Mouse (Mus musculus) midbrain, embryonic 15.5 days (tissue): ENCODE measurements around the gene Kctd18. TPM values are rescaled to one million over a fixed set of nuclear protein-coding genes. Genes with fewer than 3 reads are reported as not detected.
"Not testable (repeated sequence)": the region's sequence is repeated elsewhere in the genome, so short reads cannot be mapped to it uniquely, and the experiment has no call there.

Experiments used
- ATAC-seq: fragments of 200-750 bp; cut with Nextera tagmentation; replicated peaks from 2 replicates; pipeline ENCODE4 v1.8.0; 2017; ENCODE audit warnings: moderate TSS enrichment
- H3K27ac ChIP-seq: fragments of 300-500 bp; sonication (generic); 2 replicates; pipeline ENCODE4 v1.5.1; 2015; ENCODE audit warnings: mild to moderate bottlenecking, inconsistent platforms
- H3K27me3 ChIP-seq: fragments of 300-500 bp; sonication (generic); replicated peaks from 2 replicates; pipeline ENCODE4 v1.6.1; 2015; ENCODE audit warnings: inconsistent platforms
- H3K36me3 ChIP-seq: fragments of 300-500 bp; sonication (generic); replicated peaks from 2 replicates; pipeline ENCODE4 v1.6.1; 2015; ENCODE audit warnings: inconsistent platforms
- H3K4me1 ChIP-seq: fragments of 300-500 bp; sonication (generic); 2 replicates; pipeline ENCODE4 v1.6.1; 2015; ENCODE audit warnings: inconsistent platforms
- H3K4me2 ChIP-seq: fragments of 300-500 bp; sonication (generic); 2 replicates; pipeline ENCODE4 v1.6.1; 2015; ENCODE audit warnings: inconsistent platforms, mild to moderate bottlenecking, moderate library complexity
- H3K4me3 ChIP-seq: fragments of 300-500 bp; sonication (generic); 2 replicates; pipeline ENCODE4 v1.5.1; 2015; ENCODE audit warnings: mild to moderate bottlenecking, inconsistent platforms
- H3K9ac ChIP-seq: fragments of 300-500 bp; sonication (generic); 2 replicates; pipeline ENCODE4 v1.6.1; 2015; ENCODE audit warnings: mild to moderate bottlenecking, inconsistent platforms
- H3K9me3 ChIP-seq: fragments of 300-500 bp; sonication (generic); 2 replicates; pipeline ENCODE4 v1.6.1; 2016; ENCODE audit warnings: inconsistent platforms
- WGBS: fragments of 180-500 bp; shearing (Covaris S2); methylation state at CpG from one replicate; pipeline ENCODE4 v1.1.7; 2015; ENCODE audit warnings: mixed read lengths; 5-methylcytosine and 5-hydroxymethylcytosine counted together
- polyA plus RNA-seq: library from polyadenylated mRNA; unstranded; fragments of >200 nt; fragmentation: Nextera tagmentation; extraction: Ambion mirVana; gene quantifications from 2 replicates; pipeline ENCODE4 v1.2.1, GENCODE M21; 2015

Kctd18 gene
- polyA plus RNA-seq, 1 experiment from 2014 or later: 29.7 TPM

DNA sequence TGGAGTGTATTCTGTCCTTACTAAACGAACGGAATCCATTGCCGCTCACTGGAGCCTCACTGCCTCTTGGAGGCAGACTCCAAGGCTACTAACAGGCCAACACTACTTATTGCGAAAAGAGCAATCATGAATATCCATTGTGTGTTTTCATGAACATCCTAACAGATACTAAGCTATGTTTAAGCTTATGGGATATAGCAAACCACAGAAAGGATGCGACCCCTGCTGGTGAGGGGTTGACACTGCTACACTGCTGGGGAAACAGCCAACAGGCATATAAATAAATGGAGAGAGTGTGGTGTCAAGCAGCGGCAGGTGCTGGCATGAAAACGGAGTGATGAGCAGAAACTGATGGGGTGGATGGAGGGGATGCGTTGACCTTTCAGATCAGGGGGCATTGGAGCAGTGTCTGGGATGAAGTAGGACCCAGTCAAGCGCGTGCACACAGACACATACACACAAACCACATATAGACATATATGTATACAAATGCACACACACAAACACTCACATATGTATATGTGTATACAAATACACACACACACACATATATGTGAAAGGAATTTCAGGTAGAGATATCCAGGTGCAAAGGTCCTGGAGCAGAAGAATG, 12.5 kb upstream of the Kctd18 start:
- Histone ChIP-seq H3K36me3 (no peaks in the 10 kb centered on the region), H3K4me1 (no peaks in the 10 kb centered on the region), H3K9ac (no peak overlapping the region), H3K27ac (no peak overlapping the region), H3K4me3 (no peak overlapping the region), H3K9me3 (no peaks in the 10 kb centered on the region), H3K4me2 (no peak overlapping the region), H3K27me3 (no peaks in the 10 kb centered on the region)
- WGBS: 63% methylated on average over 10 of the region's 10 CpGs
- peak; percentile 67 for ATAC-seq

DNA sequence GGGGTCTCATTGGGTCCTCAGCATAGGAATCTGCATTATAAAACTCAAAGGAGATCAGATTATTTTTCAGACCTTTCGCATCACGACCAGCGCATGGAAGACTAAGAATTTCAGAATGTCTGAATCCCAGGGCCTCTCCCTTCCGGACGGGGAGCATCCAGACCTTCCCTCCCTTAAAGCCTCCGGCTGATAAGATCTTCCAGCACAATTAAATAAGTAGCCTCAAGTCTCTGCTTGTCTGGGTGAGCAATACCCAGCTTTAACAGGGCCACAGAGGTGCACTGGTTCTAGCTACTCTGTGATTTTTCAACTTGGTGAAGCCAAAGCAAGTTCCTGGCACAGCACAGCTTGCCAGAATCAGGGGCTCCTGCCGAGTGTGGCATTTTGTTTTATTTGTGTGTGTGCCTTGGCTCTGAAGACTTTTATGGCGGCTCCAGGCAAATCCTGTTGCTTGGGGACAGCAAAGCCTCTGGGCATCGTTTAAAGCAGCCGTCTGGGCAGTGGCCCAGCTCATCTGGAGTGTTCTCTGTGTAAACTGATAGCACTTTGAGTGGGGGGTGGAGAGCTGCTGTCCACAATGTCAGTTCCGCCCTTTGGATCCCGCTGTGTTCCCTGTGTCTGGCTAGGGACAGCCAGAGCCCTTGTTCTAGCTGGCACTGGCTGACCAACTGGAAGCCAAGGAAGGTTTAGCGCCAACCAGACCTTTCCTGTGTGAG, 11.6 kb upstream of the Kctd18 start:
- Histone ChIP-seq H3K4me1 (no peaks in the 10 kb centered on the region), H3K9me3 (no peaks in the 10 kb centered on the region), H3K9ac (no peak overlapping the region), H3K27me3 (no peaks in the 10 kb centered on the region), H3K36me3 (no peaks in the 10 kb centered on the region), H3K27ac (no peak overlapping the region), H3K4me2 (peak overlapping the region; percentile 24), H3K4me3 (0 out of 2 replicates have a peak overlapping the region, but pooled peaks have one; percentile 3)
- ATAC-seq: peak; percentile 83
- WGBS: 39% methylated on average over 13 of the region's 13 CpGs

DNA sequence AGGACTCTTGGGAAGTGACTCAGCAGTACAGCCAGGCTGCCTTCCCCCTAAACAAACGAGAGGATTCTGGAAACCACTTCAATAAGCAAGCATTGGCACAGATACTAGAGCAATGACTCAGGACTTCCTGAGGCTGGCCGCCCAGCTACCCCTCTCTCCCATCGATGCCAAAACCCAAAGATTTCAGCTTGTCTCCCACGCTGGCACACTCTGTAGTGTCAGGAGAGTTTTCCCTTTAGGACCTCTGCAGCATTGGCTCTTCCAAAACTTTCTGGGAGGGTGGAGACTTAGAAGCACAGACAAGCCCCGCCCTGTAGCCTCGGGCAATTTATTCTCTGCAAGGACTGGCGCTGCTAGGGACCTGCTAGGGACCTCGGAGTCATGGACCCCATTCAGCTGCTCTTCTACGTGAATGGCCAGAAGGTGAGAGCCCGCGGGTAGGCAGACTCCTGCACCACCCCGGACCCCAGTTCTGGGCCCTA, 10.9 kb upstream of the Kctd18 start, which contains the start of gene Aox1:
Gene Aox1, plus strand, starts transcription at position 296 of the 482 bp plus-strand sequence.
- Histone ChIP-seq H3K9ac (no peak within 1 kb of the TSS), H3K4me3 (0 out of 2 replicates have a peak within 1 kb of the TSS, but pooled peaks have one; percentile 3), H3K27ac (no peak within 1 kb of the TSS), H3K9me3 (no peaks in the 10 kb centered on the region), H3K27me3 (no peaks in the 10 kb centered on the region), H3K36me3 (no peaks in the 10 kb centered on the region), H3K4me2 (peak within 1 kb of the TSS; percentile 24), H3K4me1 (no peaks in the 10 kb centered on the region)
- 18% methylated on average over 12 of the region's 12 CpGs for WGBS
- peak; percentile 62 for ATAC-seq

DNA sequence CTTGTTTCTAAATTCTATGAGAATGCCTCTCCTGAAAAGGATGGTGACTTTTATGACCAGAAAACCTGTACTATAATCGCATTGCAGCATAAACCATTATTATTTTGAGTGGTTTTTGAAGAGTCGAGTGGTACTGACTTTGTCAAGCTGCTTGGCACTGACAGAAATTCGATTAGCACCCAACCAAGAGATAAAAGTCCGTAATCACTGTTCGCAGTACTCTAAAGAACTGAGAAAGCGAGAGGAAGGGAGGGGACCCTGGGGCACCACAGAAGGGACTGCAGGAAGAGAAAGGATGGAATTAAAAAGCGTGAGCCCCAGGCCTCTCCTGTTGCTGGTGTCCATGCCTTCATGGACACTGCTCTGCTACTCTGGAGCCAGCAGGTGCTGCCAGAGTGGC, 9.0 kb upstream of the Kctd18 start:
- 79% methylated on average over 7 of the region's 7 CpGs for WGBS
- H3K4me1 ChIP-seq: no peaks in the 10 kb centered on the region
- H3K9ac ChIP-seq: no peak overlapping the region

DNA sequence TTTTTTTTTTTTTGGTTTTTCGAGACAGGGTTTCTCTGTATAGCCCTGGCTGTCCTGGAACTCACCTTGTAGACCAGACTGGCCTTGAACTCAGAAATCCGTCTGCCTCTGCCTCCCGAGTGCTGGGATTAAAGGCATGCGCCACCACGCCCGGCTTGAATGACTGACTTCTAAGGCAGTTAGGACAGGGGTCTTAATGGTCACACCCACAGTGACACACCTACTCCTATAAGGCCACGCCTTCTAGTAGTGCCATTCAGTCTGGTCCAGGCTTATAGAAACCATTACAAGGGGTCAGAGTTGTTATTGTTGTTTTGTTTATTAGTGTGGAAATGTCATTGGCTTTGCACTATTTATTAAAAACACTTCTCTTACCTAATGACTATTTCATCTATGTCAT, 12.4 kb downstream of the Kctd18 start:
- not testable (repeated sequence) for H3K36me3 ChIP-seq, H3K27ac ChIP-seq, H3K4me3 ChIP-seq, H3K27me3 ChIP-seq, H3K9ac ChIP-seq, H3K9me3 ChIP-seq, H3K4me2 ChIP-seq, ATAC-seq, H3K4me1 ChIP-seq
- 97% methylated on average over 6 of the region's 7 CpGs for WGBS

More for the DNA sequence above, 9.0 kb upstream of the Kctd18 start:
- H3K36me3 ChIP-seq: no peaks in the 10 kb centered on the region
- H3K9me3 ChIP-seq: no peaks in the 10 kb centered on the region
- H3K4me2 ChIP-seq: no peak overlapping the region
- H3K27ac ChIP-seq: no peak overlapping the region
- H3K4me3 ChIP-seq: no peak overlapping the region
- H3K27me3 ChIP-seq: no peaks in the 10 kb centered on the region
- no peak for ATAC-seq

DNA sequence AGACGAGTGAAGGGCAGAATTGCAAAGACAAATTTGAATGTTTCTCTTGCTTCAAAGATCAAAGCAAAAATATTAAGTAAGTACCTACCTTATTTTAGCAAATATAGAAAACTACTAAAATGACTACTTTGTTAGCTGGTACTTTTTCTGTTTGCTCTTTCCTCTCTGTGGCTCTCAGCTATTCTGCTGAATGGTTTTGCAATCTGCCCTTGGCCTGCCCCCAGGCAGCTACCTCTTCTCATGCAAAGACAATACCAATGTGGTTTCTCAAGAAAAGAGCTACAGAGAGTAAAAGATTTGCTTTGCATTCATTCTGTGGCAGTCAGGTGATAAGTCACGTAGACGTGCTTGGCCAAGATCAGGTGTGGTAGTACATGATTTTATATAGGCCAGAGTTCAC, 20.6 kb downstream of the Kctd18 start:
- WGBS: 84% methylated on average over 3 of the region's 3 CpGs
- Histone ChIP-seq H3K27ac (no peak overlapping the region), H3K9me3 (no peaks in the 10 kb centered on the region), H3K4me2 (no peak overlapping the region), H3K4me1 (peaks cover 12% of the 10 kb centered on the region), H3K27me3 (no peaks in the 10 kb centered on the region), H3K9ac (no peak overlapping the region), H3K4me3 (no peak overlapping the region), H3K36me3 (no peaks in the 10 kb centered on the region)
- no peak for ATAC-seq

DNA sequence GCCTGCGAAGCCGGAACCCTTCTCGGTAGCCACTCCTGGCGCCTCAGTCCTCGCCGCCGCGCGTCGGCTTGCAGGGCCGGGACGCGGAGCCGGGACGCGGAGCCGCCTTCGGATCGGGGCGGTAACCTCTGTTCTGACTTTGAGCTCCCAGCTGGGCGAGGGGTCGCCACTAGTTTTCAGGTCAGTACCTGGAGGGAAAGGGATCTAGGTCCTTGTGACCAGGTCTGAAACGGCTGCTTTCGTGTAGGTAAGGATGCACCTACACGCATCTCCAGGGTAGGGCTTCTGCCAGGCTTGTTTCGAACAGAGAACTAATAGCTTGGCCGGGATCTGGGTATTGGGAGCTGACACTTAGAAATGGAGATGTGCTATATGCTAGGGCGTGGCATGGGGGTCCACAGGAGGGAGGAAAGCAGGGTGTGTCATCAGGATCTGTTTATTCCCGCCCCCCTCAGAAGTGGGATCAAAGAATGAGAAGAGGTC, 22.6 kb downstream of the Kctd18 start:
- peak; percentile 70; the same call in 1 of the 2 replicates for ATAC-seq
- peaks cover 12% of the 10 kb centered on the region for H3K4me1 ChIP-seq
- WGBS: under 1% methylated on average over 29 of the region's 29 CpGs

DNA sequence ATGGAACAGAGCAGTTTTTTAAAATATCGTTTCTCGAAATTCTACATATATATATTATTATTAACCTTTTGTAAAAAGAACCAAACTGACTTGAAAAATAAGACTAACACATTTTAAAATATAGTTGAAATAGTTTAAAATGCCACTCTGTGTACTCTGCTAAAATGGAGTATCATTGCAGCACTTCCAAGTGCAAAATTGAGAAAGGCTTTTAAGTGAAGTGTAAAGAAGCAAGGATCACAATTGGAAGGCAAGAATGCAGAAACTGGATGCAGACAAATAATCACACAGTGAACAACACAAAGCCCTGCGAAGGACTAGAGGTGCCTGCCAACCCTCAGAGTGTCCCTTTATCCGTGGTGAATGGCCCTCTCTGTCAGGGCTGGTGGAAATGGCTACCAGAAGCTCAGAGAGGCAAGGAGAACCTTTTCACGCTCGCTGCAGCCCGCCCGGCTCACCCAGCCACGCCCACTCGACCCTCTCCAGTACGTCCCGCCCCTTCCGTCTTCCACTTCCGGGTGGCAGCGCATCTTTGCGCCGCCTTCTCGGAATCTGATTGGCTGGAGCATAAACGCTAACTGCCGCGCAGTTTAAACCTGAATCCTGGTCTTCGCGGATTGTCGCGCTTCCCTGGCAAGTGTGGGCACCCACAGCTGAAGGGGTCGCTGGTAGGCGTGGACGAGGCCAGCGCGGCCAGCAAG, 23.2 kb downstream of the Kctd18 start, which contains the start of gene Sgo2a:
Gene Sgo2a, plus strand, starts transcription at position 540 of the 701 bp plus-strand sequence.
- Histone ChIP-seq H3K4me3 (peak within 1 kb of the TSS; percentile 73), H3K9ac (peak within 1 kb of the TSS; percentile 66), H3K36me3 (no peaks in the 10 kb centered on the region), H3K27ac (peak within 1 kb of the TSS; percentile 94), H3K9me3 (no peaks in the 10 kb centered on the region), H3K4me1 (peaks cover 12% of the 10 kb centered on the region), H3K4me2 (peak within 1 kb of the TSS; percentile 83), H3K27me3 (no peaks in the 10 kb centered on the region)
- 6% methylated on average over 30 of the region's 30 CpGs for WGBS
- ATAC-seq: peak; percentile 100

More for the DNA sequence above, 22.6 kb downstream of the Kctd18 start:
- no peaks in the 10 kb centered on the region for H3K36me3 ChIP-seq
- H3K27me3 ChIP-seq: no peaks in the 10 kb centered on the region
- peak overlapping the region; percentile 83 for H3K4me2 ChIP-seq
- no peak overlapping the region for H3K27ac ChIP-seq
- peak overlapping the region; percentile 47 for H3K9ac ChIP-seq
- no peaks in the 10 kb centered on the region for H3K9me3 ChIP-seq
- peak overlapping the region; percentile 73 for H3K4me3 ChIP-seq

DNA sequence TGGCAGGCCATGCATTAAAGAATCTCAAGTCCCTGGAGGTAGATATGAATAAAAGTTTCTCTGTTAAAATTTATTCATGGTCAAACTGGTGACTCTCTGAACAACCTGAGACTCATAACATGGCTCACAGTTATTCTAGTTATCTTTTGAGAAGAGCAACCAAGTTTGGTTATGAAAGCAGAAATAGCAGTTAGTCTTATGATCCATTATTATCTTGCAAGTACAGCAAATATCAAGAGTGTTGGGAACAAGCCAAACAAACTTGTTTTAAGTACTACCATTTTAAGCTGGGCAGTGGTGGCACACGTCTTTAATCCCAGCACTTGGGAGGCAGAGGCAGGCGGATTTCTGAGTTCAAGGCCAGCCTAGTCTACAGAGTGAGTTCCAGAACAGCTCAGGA, 27.5 kb downstream of the Kctd18 start:
- Histone ChIP-seq H3K9me3 (no peaks in the 10 kb centered on the region), H3K4me1 (peaks cover 2% of the 10 kb centered on the region), H3K4me2 (no peak overlapping the region), H3K36me3 (no peaks in the 10 kb centered on the region), H3K9ac (no peak overlapping the region), H3K27ac (no peak overlapping the region), H3K4me3 (no peak overlapping the region), H3K27me3 (no peaks in the 10 kb centered on the region)
- no peak for ATAC-seq
- 79% methylated on average over 2 of the region's 2 CpGs for WGBS

DNA sequence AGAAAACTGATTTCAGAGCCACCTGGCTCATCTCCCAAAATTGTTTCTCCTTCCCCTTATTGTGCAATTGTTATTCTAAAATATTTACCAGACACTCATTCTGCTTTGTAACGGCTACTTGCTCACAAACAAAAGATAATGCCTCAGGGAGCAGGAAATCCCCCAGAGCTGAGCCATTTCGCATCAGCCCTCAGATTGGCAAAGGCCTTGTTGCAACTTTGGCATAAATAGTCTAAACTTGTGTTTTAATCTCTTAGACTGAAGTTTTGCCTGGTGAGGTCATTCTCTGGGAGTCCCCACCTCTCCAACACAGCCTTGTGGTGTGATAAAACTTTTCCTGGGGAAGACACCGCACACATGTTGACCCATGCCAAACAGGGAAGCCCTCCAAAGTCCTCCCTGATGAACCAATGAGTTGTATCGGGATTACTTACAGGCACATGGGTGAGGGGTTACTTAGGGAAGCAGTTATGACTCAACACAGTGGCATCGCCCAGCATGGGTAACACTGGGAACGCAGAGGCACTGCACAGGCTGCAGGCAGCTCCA, 29.6 kb downstream of the Kctd18 start:
- no peak overlapping the region for H3K9ac ChIP-seq
- no peak overlapping the region for H3K4me3 ChIP-seq
- WGBS: 51% methylated on average over 6 of the region's 6 CpGs
- no peaks in the 10 kb centered on the region for H3K9me3 ChIP-seq
- no peak overlapping the region for H3K27ac ChIP-seq
- no peaks in the 10 kb centered on the region for H3K36me3 ChIP-seq
- ATAC-seq: no peak
- no peaks in the 10 kb centered on the region for H3K4me1 ChIP-seq
- no peak overlapping the region for H3K4me2 ChIP-seq
- no peaks in the 10 kb centered on the region for H3K27me3 ChIP-seq

DNA sequence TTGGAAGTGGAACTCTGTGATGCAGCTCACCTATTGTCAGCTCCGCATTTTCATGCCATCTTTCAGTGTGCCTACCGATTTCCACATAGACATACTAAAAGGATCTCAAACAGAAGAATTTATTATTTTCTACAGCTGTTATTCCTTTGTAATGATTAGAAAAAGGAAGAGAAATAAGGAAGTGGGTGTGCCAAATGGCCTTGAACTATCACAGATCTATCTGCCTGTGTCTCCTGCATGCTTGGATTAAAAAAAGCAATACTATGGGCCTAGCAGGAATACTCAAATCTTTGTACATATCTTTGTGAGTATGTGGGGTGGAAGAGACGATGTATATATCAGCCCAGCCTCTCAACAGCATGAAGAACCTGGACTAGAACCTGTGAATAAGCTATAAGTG, 41.9 kb downstream of the Kctd18 start:
- 95% methylated on average over 3 of the region's 3 CpGs for WGBS
- no peak overlapping the region for H3K4me2 ChIP-seq
- no peak overlapping the region for H3K27ac ChIP-seq
- H3K4me1 ChIP-seq: no peaks in the 10 kb centered on the region
- H3K27me3 ChIP-seq: no peaks in the 10 kb centered on the region
- H3K9me3 ChIP-seq: no peaks in the 10 kb centered on the region
- no peaks in the 10 kb centered on the region for H3K36me3 ChIP-seq
- ATAC-seq: no peak
- no peak overlapping the region for H3K4me3 ChIP-seq
- H3K9ac ChIP-seq: no peak overlapping the region

DNA sequence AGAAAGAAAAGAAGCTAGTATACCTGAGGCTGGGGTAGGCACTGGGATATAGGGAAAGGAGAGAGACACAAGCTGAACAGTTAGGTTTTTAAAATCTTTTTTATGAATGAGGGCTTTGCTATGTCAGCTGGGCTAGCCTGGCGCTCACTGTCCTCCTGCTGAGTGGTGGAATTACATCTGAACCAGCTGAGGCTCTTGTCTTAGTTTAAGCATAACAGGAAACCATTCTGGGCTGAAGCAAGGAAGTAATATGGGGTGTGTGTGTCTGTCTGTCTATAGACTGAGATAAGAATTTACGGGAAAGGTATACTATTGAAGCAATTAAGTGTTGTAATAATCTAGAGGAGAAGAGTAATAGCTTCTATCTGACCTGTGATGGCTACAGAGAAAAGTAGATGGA, 47.2 kb downstream of the Kctd18 start:
- no peak overlapping the region for H3K9ac ChIP-seq
- H3K27me3 ChIP-seq: no peaks in the 10 kb centered on the region
- no peak overlapping the region for H3K27ac ChIP-seq
- peaks cover 18% of the 10 kb centered on the region for H3K4me1 ChIP-seq
- ATAC-seq: no peak
- no peak overlapping the region for H3K4me3 ChIP-seq
- H3K9me3 ChIP-seq: no peaks in the 10 kb centered on the region
- no peaks in the 10 kb centered on the region for H3K36me3 ChIP-seq
- WGBS: 89% methylated on average over 2 of the region's 2 CpGs
- no peak overlapping the region for H3K4me2 ChIP-seq
